Mouse (Mus musculus) megakaryocyte, embryonic 14.5 days (primary cell): ENCODE measurements around the gene Mex3a.

Source experiments
- FLI1 ChIP-seq: IDR thresholded peaks from 2 replicates; pipeline ENCODE4 v1.6.1; 2012; ENCODE audit warnings: low read length, inconsistent platforms, mixed read lengths
- GATA1 ChIP-seq: IDR thresholded peaks from 3 replicates; pipeline ENCODE4 v1.6.1; 2012; ENCODE audit warnings: mixed read lengths, low read length, inconsistent platforms, borderline replicate concordance

GRCm38 (mm10) chr3:88532689-88533511 lies 705 bp downstream of the Mex3a start:
- TF ChIP-seq GATA1 (no peak), FLI1 (no peak)
